Mouse (Mus musculus) liver, embryonic 14.5 days (tissue): ENCODE results near the gene Limd1. TPM values are rescaled to one million over a fixed set of nuclear protein-coding genes. Genes with fewer than 3 reads are reported as not detected.

ENCODE experiments used
- ATAC-seq: fragments of 200-750 bp; cut with Nextera tagmentation; 2 replicates; pipeline ENCODE4 v1.8.0; 2017; ENCODE audit warnings: moderate number of reproducible peaks, mild to moderate bottlenecking, moderate library complexity; ENCODE audit not compliant: insufficient read depth
- DNase-seq, 3 experiments: peaks; one replicate each; pipeline ENCODE4 v3.0.0-alpha.2; 2012 to 2013; ENCODE audit warnings: low read depth in 3 of 3, low spot score in 3 of 3
- H3K27ac ChIP-seq: fragments of 300-500 bp; sonication (generic); 2 replicates; pipeline ENCODE4 v1.5.1; 2014; ENCODE audit warnings: moderate library complexity, mild to moderate bottlenecking, control low read depth, inconsistent platforms
- H3K27me3 ChIP-seq: fragments of 300-500 bp; sonication (generic); 2 replicates; pipeline ENCODE4 v1.6.1; 2014; ENCODE audit warnings: mild to moderate bottlenecking, low read length, moderate library complexity; ENCODE audit not compliant: control insufficient read depth, insufficient read depth
- H3K36me3 ChIP-seq: fragments of 300-500 bp; sonication (generic); replicated peaks from 2 replicates; pipeline ENCODE4 v1.6.1; 2014; ENCODE audit warnings: low read depth; ENCODE audit not compliant: control insufficient read depth, insufficient read depth
- H3K4me1 ChIP-seq, 2 experiments: fragments of 200-500 bp in 1 of 2; fragments of 300-500 bp in 1 of 2; sonication (generic) in 1 of 2; replicated peaks; 2 replicates each; pipeline ENCODE4 v1.6.1; 2012 to 2014; ENCODE audit warnings: antibody characterized with exemption in 1 of 2, inconsistent platforms in 1 of 2, low read length in 1 of 2; ENCODE audit not compliant: control insufficient read depth in 2 of 2, insufficient read depth in 2 of 2
- H3K4me2 ChIP-seq: fragments of 300-500 bp; sonication (generic); 2 replicates; pipeline ENCODE4 v1.6.1; 2014; ENCODE audit warnings: low read depth, mild to moderate bottlenecking, control low read depth, moderate library complexity
- H3K4me3 ChIP-seq, 2 experiments: fragments of 200-500 bp in 1 of 2; fragments of 300-500 bp in 1 of 2; sonication (generic) in 1 of 2; 2 replicates each; pipeline ENCODE4 v1.5.1; 2012 to 2014; ENCODE audit warnings: low read depth in 2 of 2, low read length in 2 of 2, mild to moderate bottlenecking in 2 of 2, control low read depth in 1 of 2, inconsistent platforms in 1 of 2, moderate library complexity in 1 of 2; ENCODE audit not compliant: insufficient read depth in 1 of 2
- H3K9ac ChIP-seq: fragments of 300-500 bp; sonication (generic); replicated peaks from 2 replicates; pipeline ENCODE4 v1.6.1; 2014; ENCODE audit warnings: mild to moderate bottlenecking, control low read depth, moderate library complexity
- H3K9me3 ChIP-seq: fragments of 300-500 bp; sonication (generic); 2 replicates; pipeline ENCODE4 v1.6.1; 2016; ENCODE audit warnings: low read length, mixed read lengths; ENCODE audit not compliant: control insufficient read depth
- CTCF ChIP-seq: IDR thresholded peaks from 2 replicates; pipeline ENCODE4 v1.5.1; 2016; ENCODE audit warnings: antibody characterized with exemption, low read depth, control low read depth
- EP300 ChIP-seq: IDR thresholded peaks from 2 replicates; pipeline ENCODE4 v1.6.1; 2016; ENCODE audit warnings: antibody characterized with exemption, low read depth
- WGBS: fragments of 180-500 bp; shearing (Covaris S2); extraction: QIAGEN DNeasy Blood & Tissue Kit; methylation state at CpG from one replicate; pipeline ENCODE4 v1.1.7; 2014; ENCODE audit not compliant: insufficient replicate concordance; 5-methylcytosine and 5-hydroxymethylcytosine counted together
- polyA plus RNA-seq, 2 experiments: library from polyadenylated mRNA; depleted of rRNA in 1 of 2; stranded (reverse) in 1 of 2; unstranded in 1 of 2; fragments of >200 nt; fragmentation: Nextera tagmentation in 1 of 2; extraction: Ambion mirVana in 1 of 2; gene quantifications; 2 replicates each; pipeline versions ENCODE4 v1.2.1 to v1.2.3; 2012 to 2014

The Limd1 gene
- polyA plus RNA-seq (2012; rRNA removed): 10.7 and 12.7 TPM in 2 replicates
- polyA plus RNA-seq (2014; fragmentation: Nextera tagmentation; extraction: Ambion mirVana): 23.2 and 24.2 TPM in 2 replicates

DNA sequence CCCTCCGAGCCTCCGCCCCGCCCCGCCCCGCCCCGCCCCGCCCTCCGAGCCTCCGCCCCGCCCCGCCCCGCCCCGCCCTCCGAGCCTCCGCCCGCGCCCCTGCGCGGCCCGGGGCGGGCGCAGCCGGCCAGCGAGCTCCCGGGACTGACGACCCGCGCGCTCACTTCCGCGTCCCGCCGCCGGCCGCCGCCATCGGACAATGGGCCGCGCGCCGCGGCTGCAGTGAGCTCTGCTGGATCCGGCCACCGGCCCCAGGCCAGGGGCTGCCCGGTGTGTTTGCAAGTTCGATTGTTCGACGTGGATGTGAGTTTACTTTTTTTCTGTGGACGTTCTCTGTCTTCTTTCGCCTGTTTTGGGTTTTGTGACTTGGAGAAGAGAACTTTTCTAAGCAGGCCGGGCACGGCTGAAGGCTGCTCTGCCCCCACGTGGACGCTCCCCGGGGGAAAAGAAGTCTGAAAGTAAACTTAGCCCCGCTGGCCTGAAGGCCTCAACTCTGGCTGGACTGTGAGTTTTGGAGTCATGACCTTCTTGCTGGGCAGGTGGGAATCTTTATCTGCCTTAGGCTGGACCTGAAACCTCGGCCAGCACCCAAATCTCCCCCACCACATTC, at the start of gene Limd1:
Gene Limd1, plus strand, starts transcription at position 121 of the 610 bp plus-strand sequence.
- no peak for TF ChIP-seq EP300
- TF ChIP-seq CTCF: peak; percentile 30; the same call in 1 of the 2 replicates
- Histone ChIP-seq H3K27me3 (no peaks in the 10 kb centered on the region), H3K27ac (peak within 1 kb of the TSS; percentile 76), H3K4me2 (peak within 1 kb of the TSS; percentile 78), H3K9me3 (no peaks in the 10 kb centered on the region), H3K4me1 (peaks cover 40 to 46% of the 10 kb centered on the region in 2 experiments), H3K9ac (peak within 1 kb of the TSS; percentile 80), H3K4me3 (peak within 1 kb of the TSS; percentile 71 to 72), H3K36me3 (peaks cover 11% of the 10 kb centered on the region)
- under 1% methylated on average over 43 of the region's 57 CpGs for WGBS
- DNase-seq (peak; percentile 38 to 47 (median 45)), ATAC-seq (peak; percentile 76)

DNA sequence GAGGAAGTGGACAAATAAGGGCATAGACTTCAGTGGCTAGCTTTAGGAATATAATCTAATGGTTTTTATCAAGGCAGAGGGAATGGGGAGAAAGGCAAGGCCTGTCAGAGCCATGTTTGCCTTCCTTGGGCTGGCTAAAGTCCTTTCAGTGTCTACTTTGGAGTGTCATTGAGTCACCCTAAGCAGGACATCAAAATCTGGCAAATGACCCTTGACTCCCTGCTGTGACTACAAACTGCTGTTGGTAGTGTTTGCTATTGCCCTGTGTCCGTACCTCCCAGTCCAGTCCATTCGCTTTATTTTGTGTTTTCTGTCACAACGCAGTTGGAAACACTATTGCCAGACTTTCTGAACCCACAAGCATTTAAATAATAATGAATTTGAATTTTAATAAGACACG, 48.6 kb upstream of the Limd1 start:
- ATAC-seq: peak; percentile 57; the same call in 1 of the 2 replicates
- peak in 2 of 3 experiments; percentile 12 to 23 for DNase-seq
- H3K4me3 ChIP-seq: no peak overlapping the region
- TF ChIP-seq CTCF: no peak
- TF ChIP-seq EP300: no peak
- H3K9me3 ChIP-seq: no peaks in the 10 kb centered on the region
- peaks cover 0 to 16% of the 10 kb centered on the region in 2 experiments; a peak in 2 of 4 replicates for H3K4me1 ChIP-seq
- no peak overlapping the region for H3K4me2 ChIP-seq
- H3K36me3 ChIP-seq: no peaks in the 10 kb centered on the region; the same call in 1 of the 2 replicates
- H3K9ac ChIP-seq: no peak overlapping the region
- H3K27ac ChIP-seq: no peak overlapping the region
- WGBS: 80% methylated on average over 4 of the region's 4 CpGs
- H3K27me3 ChIP-seq: no peaks in the 10 kb centered on the region

DNA sequence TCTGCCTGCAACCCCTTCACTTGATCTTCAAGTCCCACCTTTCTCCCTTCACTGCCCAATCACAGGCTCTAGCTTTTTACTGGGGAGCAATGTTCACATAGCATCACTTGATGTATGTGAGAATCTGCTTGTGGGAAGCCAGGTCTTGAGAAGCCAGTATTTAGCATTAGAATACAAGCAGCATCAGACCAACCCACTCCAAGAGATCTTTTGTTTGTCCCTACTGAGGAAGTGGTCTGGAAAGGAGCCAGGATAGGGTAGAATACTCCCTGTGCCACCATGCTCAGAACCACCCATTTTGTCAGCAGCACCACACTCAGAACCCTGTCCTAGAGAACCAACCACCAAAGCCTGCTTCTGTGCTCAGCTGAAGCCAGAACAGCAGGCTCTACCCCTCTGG, 47.5 kb upstream of the Limd1 start:
- Histone ChIP-seq H3K27me3 (no peaks in the 10 kb centered on the region), H3K9me3 (no peaks in the 10 kb centered on the region), H3K4me1 (peaks cover 0 to 16% of the 10 kb centered on the region in 2 experiments; a peak in 2 of 4 replicates), H3K27ac (no peak overlapping the region), H3K4me3 (no peak overlapping the region), H3K9ac (no peak overlapping the region), H3K4me2 (no peak overlapping the region), H3K36me3 (no peaks in the 10 kb centered on the region; the same call in 1 of the 2 replicates)
- DNase-seq (no peak), ATAC-seq (no peak)
- TF ChIP-seq CTCF (no peak), EP300 (no peak)

DNA sequence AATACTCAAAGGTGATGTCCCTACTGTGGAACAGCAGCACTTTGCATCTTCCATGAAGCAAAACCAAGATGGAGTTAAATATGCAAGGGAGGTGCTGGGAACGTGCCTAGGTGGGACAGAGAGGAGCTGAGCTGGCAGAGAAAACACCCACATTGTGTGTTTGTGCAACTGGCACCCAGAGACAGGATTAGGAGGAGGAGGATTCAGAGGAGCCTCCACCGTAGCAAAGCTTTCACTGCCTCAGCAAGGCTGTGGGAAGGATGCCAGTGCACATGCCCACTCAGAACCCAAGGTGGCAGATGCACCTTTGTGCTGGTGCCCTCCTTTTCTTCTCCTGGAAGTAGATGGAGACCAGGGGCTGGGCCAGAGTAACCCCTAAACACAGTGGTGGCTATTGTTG, 40.3 kb upstream of the Limd1 start:
- Histone ChIP-seq H3K4me2 (no peak overlapping the region), H3K9ac (no peak overlapping the region), H3K27ac (no peak overlapping the region), H3K4me1 (0 out of 4 replicates have a peak, but pooled peaks cover 0 to 2% of the 10 kb centered on the region in 2 experiments), H3K27me3 (no peaks in the 10 kb centered on the region), H3K9me3 (no peaks in the 10 kb centered on the region), H3K36me3 (peaks cover 4% of the 10 kb centered on the region; the same call in 1 of the 2 replicates), H3K4me3 (no peak overlapping the region)
- DNase-seq: no peak
- TF ChIP-seq CTCF (no peak), EP300 (no peak)
- 67% methylated on average over 2 of the region's 2 CpGs for WGBS
- ATAC-seq: no peak

DNA sequence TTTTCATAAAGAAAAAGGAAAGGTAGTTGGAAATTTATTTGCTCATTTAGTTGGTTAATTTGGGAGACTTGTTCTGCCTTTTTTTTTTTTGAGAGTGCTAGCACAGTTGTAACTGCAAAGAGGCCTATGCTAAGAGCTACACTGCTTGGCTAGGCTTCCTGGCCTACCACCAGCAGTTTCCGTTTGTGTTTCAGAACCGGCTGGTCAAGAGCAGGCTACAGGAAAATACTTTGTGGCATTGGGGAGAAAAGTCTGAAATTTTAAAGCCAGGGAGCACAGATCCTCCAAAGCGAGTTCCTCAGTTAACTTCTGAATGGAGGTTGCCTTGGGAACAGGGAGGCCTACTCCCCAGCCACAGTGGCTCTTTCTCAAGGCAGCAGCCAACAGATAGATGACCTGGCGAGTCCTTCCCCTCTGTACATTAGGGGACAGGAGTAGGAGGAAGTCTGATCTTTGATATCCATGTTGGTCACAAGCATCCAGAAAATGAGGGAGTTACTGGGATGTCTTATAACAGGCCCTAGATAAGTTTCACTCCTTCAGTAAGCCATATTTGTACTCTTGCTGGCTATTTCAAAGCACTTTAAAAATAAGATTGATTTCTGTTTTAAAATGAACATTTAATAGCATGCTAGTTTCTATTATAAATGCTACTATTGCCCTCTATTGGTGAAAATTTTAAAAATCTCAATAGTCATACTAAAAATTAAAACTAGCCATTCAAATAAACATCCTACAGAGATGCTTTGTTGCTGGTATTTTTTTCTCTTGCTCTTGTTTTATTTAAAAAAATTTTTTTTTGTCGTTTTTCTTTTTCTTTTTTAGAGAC, 38.1 kb upstream of the Limd1 start:
- Histone ChIP-seq H3K36me3 (peaks cover 4% of the 10 kb centered on the region; the same call in 1 of the 2 replicates), H3K4me2 (no peak overlapping the region), H3K9me3 (no peaks in the 10 kb centered on the region), H3K4me3 (no peak overlapping the region), H3K4me1 (0 out of 4 replicates have a peak, but pooled peaks cover 0 to 2% of the 10 kb centered on the region in 2 experiments), H3K27ac (no peak overlapping the region), H3K27me3 (no peaks in the 10 kb centered on the region), H3K9ac (no peak overlapping the region)
- TF ChIP-seq EP300 (no peak), CTCF (no peak)
- DNase-seq (no peak), ATAC-seq (no peak)
- WGBS: 46% methylated on average over 5 of the region's 5 CpGs
